Mouse (Mus musculus) lung, postnatal 0 days (tissue): ENCODE measurements around the gene Apol9b.

ENCODE experiments used
- CTCF ChIP-seq: IDR thresholded peaks from 2 replicates; pipeline ENCODE4 v1.5.1; 2016; ENCODE audit warnings: antibody characterized with exemption, mild to moderate bottlenecking
- EP300 ChIP-seq: IDR thresholded peaks from 2 replicates; pipeline ENCODE4 v1.6.1; 2016; ENCODE audit warnings: antibody characterized with exemption, mild to moderate bottlenecking, control low read depth

DNA sequence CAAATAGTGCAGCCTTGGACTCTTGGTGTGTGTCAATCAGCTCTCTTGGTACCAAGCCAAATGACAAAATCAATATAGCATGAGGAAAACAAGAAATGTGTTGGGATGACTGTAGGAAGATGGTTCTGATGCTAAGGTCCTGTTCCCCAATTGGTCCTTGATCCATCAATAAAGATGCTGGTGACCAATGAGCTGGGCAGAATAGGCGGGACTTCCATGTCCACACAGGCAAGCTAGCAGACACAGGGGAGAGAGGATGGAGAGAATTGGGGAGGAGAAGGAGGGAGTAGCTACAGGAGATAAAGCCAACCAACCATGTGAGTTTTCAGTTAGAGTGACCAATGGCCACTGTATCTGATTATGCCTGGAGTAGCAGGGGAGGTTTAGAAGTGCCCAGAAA lies 17.5 kb downstream of the Apol9b start:
- TF ChIP-seq CTCF (no peak), EP300 (no peak)
